ENCODE assay signal across 10 mouse cellular contexts in the genomic region with DNA sequence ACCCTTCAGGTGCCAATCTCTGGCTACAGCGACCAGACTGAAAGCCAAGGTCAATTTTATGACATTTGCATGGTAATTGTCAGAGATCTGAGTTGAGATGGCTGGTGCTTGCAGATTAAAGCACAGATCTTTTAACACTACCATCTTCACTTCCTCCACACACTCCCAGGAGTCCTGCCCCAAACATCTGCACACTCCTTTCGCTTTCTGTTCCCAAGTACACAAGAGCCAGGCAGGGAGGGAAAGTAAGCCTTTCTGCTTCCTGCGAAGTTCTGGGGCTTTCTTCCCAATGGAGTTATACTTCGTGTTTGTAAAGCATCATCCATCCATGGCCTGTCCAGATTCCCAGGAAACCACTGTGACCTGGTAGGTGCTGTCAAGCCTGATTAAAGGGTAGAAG. TPM values are rescaled to one million over a fixed set of nuclear protein-coding genes. Genes with fewer than 3 reads are reported as not detected.
DNase-seq lines count a peak whose midpoint lies in the region; ATAC-seq and TF ChIP-seq lines count a peak whose summit lies in the region.
"Had no signal": no experiment of that assay in that cellular context is flagged by ENCODE, and none has a peak within 500 bp of the region (broad histone marks: within the 10 kb centered on the region; RNA-seq: fewer than 3 reads in every experiment).

No protein-coding gene starts in this region.

- H3K4me3 ChIP-seq in liver, postnatal 0 days (ENCODE audit: low read depth, low read length): no peak overlapping the region
- no peak overlapping the region for H3K4me3 ChIP-seq in liver, embryonic 11.5 days (ENCODE audit: low read depth, low read length)
- H3K4me3 ChIP-seq: limb, embryonic 12.5 days had no signal

- WGBS in liver, postnatal 0 days (ENCODE audit: insufficient replicate concordance): 58% methylated on average over 4 of the region's 4 CpGs
- 75% methylated on average over 4 of the region's 4 CpGs for WGBS in liver, embryonic 11.5 days

- no peak for ATAC-seq in liver, postnatal 0 days
- ATAC-seq in liver, embryonic 11.5 days (replicated peaks; ENCODE audit: low FRiP score): no peak
- ATAC-seq in hematopoietic stem cell, adult 5-6 weeks (replicated peaks in 1 of 2; ENCODE audit: insufficient read depth in 1 of 2, low FRiP score in 2 of 2, low TSS enrichment in 1 of 2, low read depth in 1 of 2, poor library complexity in 2 of 2, severe bottlenecking in 2 of 2): peak; percentile 69 to 75; a peak in 3 of 4 replicates
- ATAC-seq in neutrophil, adult 5-6 weeks (ENCODE audit: extremely low read depth, insufficient number of reproducible peaks, low FRiP score, poor library complexity, severe bottlenecking): 0 out of 2 replicates have a peak, but pooled peaks have one; percentile 9

- DNase-seq in adrenal gland, postnatal 36 days: peak; percentile 31 to 39
- no peak for DNase-seq in adrenal gland, adult 18-20 months (ENCODE audit: low spot score in 2 of 2)
- no peak for DNase-seq in liver, postnatal 0 days
- no peak for DNase-seq in liver, embryonic 11.5 days (ENCODE audit: low spot score)
- DNase-seq in ovary, postnatal 14 days (ENCODE audit: low spot score): no peak
- no peak for DNase-seq in urinary bladder, postnatal 10 days (ENCODE audit: low spot score)
- DNase-seq: cerebellum, adult 9-11 months had no signal

- H3K27me3 ChIP-seq in liver, postnatal 0 days (ENCODE audit: insufficient read depth, low read length): no peaks in the 10 kb centered on the region
- no peaks in the 10 kb centered on the region for H3K27me3 ChIP-seq in liver, embryonic 11.5 days (replicated peaks; ENCODE audit: control insufficient read depth, insufficient read depth, low read length)
- H3K27me3 ChIP-seq: limb, embryonic 12.5 days had no signal

- peaks cover 10% of the 10 kb centered on the region; the same call in 1 of the 2 replicates for H3K4me1 ChIP-seq in liver, postnatal 0 days (ENCODE audit: insufficient read depth)
- H3K4me1 ChIP-seq in liver, embryonic 11.5 days (replicated peaks; ENCODE audit: control insufficient read depth, insufficient read depth, low read length): no peaks in the 10 kb centered on the region
- H3K4me1 ChIP-seq: limb, embryonic 12.5 days had no signal

- peak overlapping the region; percentile 2 for H3K4me2 ChIP-seq in liver, postnatal 0 days (ENCODE audit: low read depth, low read length)
- H3K4me2 ChIP-seq in liver, embryonic 11.5 days: no peak overlapping the region
- H3K4me2 ChIP-seq: limb, embryonic 12.5 days had no signal

- no peaks in the 10 kb centered on the region for H3K36me3 ChIP-seq in liver, postnatal 0 days (replicated peaks; ENCODE audit: insufficient read depth, low read length)
- no peaks in the 10 kb centered on the region for H3K36me3 ChIP-seq in liver, embryonic 11.5 days (ENCODE audit: control insufficient read depth, insufficient read depth, low read length)
- H3K36me3 ChIP-seq: limb, embryonic 12.5 days had no signal

- no peaks in the 10 kb centered on the region for H3K9me3 ChIP-seq in liver, postnatal 0 days (ENCODE audit: low read length)
- H3K9me3 ChIP-seq in liver, embryonic 11.5 days (ENCODE audit: control insufficient read depth, low read length): no peaks in the 10 kb centered on the region
- H3K9me3 ChIP-seq: limb, embryonic 12.5 days had no signal

- 0 out of 2 replicates have a peak overlapping the region, but pooled peaks have one; percentile 18 for H3K27ac ChIP-seq in liver, postnatal 0 days (ENCODE audit: low read depth)
- H3K27ac ChIP-seq in liver, embryonic 11.5 days (ENCODE audit: low read depth, low read length): no peak overlapping the region
- H3K27ac ChIP-seq: limb, embryonic 12.5 days had no signal

- H3K9ac ChIP-seq in liver, postnatal 0 days (replicated peaks): no peak overlapping the region
- H3K9ac ChIP-seq in liver, embryonic 11.5 days (ENCODE audit: low read depth, low read length): no peak overlapping the region
- H3K9ac ChIP-seq: limb, embryonic 12.5 days had no signal

- TF ChIP-seq EP300 in liver, postnatal 0 days (IDR thresholded peaks at IDR 0.05; ENCODE audit: low read depth): no peak

- no peak for TF ChIP-seq CTCF in liver, postnatal 0 days (IDR thresholded peaks at IDR 0.05; ENCODE audit: low read depth)

RNA-seq across cellular contexts. Expression of gene Adcy9, which starts 38.8 kb away (rescaled TPM):
- 10 to 100 TPM; 55.5 to 76.6 TPM for total RNA-seq in adrenal gland, postnatal 36 days (2021)
- 10 to 100 TPM; 32.3 to 51.9 TPM for total RNA-seq in adrenal gland, adult 18-20 months (2021)
- polyA plus RNA-seq in liver, postnatal 0 days (2015; fragmentation: Nextera tagmentation; extraction: Ambion mirVana): 0.80 and 0.94 TPM in 2 replicates
- 1.6 and 2.1 TPM in 2 replicates for polyA plus RNA-seq in liver, embryonic 11.5 days (2014; fragmentation: Nextera tagmentation; extraction: Ambion mirVana)
- 13.1 and 16.7 TPM in 2 replicates for total RNA-seq in hematopoietic stem cell, adult 5-6 weeks (2017)
- 2.3 and 2.6 TPM in 2 replicates for total RNA-seq in neutrophil, adult 5-6 weeks (2017)

Comparison
In these comparisons a context has a peak if more than half of its experiments do, and no peak if none do; other contexts are left out.
1. DNase-seq: peak in adrenal gland, postnatal 36 days (2 of 2); none in adrenal gland, adult 18-20 months (0 of 2), liver, postnatal 0 days (single experiment), liver, embryonic 11.5 days (single experiment), ovary, postnatal 14 days (single experiment) and urinary bladder, postnatal 10 days (single experiment).
2. ATAC-seq: peak in hematopoietic stem cell, adult 5-6 weeks (2 of 2) and neutrophil, adult 5-6 weeks (single experiment); none in liver, postnatal 0 days (single experiment) and liver, embryonic 11.5 days (single experiment).